Mouse (Mus musculus) ES-E14 (cell line): ENCODE results near the gene Thada. TPM values are rescaled to one million over a fixed set of nuclear protein-coding genes. Genes with fewer than 3 reads are reported as not detected.
"Not testable (repeated sequence)": the region's sequence is repeated elsewhere in the genome, so short reads cannot be mapped to it uniquely, and the experiment has no call there.

Experiments
- DNase-seq: peaks from one replicate; pipeline ENCODE4 v3.0.0-alpha.2; 2013; ENCODE audit warnings: low read depth, low spot score
- H3K27ac ChIP-seq: 2 replicates; pipeline ENCODE4 v1.5.1; 2012; ENCODE audit warnings: low read depth, mild to moderate bottlenecking, low read length, moderate library complexity, mixed read lengths; ENCODE audit not compliant: poor library complexity, insufficient read depth, severe bottlenecking
- H3K36me3 ChIP-seq: 2 replicates; pipeline ENCODE4 v1.6.1; 2012; ENCODE audit warnings: mild to moderate bottlenecking, low read length, moderate library complexity, mixed read lengths; ENCODE audit not compliant: control insufficient read depth, poor library complexity, insufficient read depth, severe bottlenecking
- H3K4me1 ChIP-seq, 2 experiments: fragments of 150-350 bp in 1 of 2; sonication (generic) in 1 of 2; 2 replicates each; pipeline ENCODE4 v1.6.1; 2012; ENCODE audit warnings: low read length in 2 of 2, mild to moderate bottlenecking in 1 of 2, mixed read lengths in 1 of 2; ENCODE audit not compliant: control insufficient read depth in 2 of 2, insufficient read depth in 2 of 2, poor library complexity in 1 of 2
- H3K4me3 ChIP-seq, 2 experiments: fragments of 150-350 bp in 1 of 2; sonication (generic) in 1 of 2; 2 replicates each; pipeline ENCODE4 v1.5.1; 2012; ENCODE audit warnings: low read length in 2 of 2, low read depth in 1 of 2, mild to moderate bottlenecking in 1 of 2, mixed read lengths in 1 of 2; ENCODE audit not compliant: insufficient read depth in 1 of 2, poor library complexity in 1 of 2, severe bottlenecking in 1 of 2
- H3K9ac ChIP-seq: 2 replicates; pipeline ENCODE4 v1.6.1; 2012; ENCODE audit warnings: low read depth, mild to moderate bottlenecking, low read length, mixed read lengths; ENCODE audit not compliant: poor library complexity, insufficient read depth, severe bottlenecking
- H3K9me3 ChIP-seq: fragments of 150-350 bp; sonication (generic); 2 replicates; pipeline ENCODE4 v1.6.1; 2012; ENCODE audit warnings: low read depth, mild to moderate bottlenecking, low read length; ENCODE audit not compliant: control insufficient read depth, insufficient read depth
- CHD2 ChIP-seq: IDR thresholded peaks from 2 replicates; pipeline ENCODE4 v1.6.1; 2014; ENCODE audit warnings: mild to moderate bottlenecking, low read depth, low read length, inconsistent platforms
- HCFC1 ChIP-seq: IDR thresholded peaks from 2 replicates; pipeline ENCODE4 v1.6.1; 2012; ENCODE audit warnings: low read length, inconsistent platforms, borderline replicate concordance; ENCODE audit not compliant: insufficient read depth
- MAFK ChIP-seq: IDR thresholded peaks from 2 replicates; pipeline ENCODE4 v1.6.1; 2014; ENCODE audit warnings: mild to moderate bottlenecking, low read depth, low read length, inconsistent platforms; ENCODE audit not compliant: insufficient read depth
- ZC3H11A ChIP-seq: IDR thresholded peaks from 2 replicates; pipeline ENCODE4 v1.6.1; 2012; ENCODE audit warnings: low read depth, mild to moderate bottlenecking, inconsistent platforms, low read length, borderline replicate concordance
- ZNF384 ChIP-seq: IDR thresholded peaks from 2 replicates; pipeline ENCODE4 v1.6.1; 2012; ENCODE audit warnings: low read depth, low read length, inconsistent platforms
- in situ Hi-C, 2 experiments: fragments of 600-800 bp; cut with MboI; formaldehyde crosslinking; loops; one replicate each; pipeline ENCODE4 v1.15.1; 2025; ENCODE audit warnings: low sequenced_read_pairs in 2 of 2, inconsistent platforms in 1 of 2; ENCODE audit not compliant: unreplicated experiment in 2 of 2
- total RNA-seq: library from RNA; depleted of rRNA; stranded (reverse); fragments of 300-350 nt; gene quantifications from 2 replicates; pipeline ENCODE4 v1.2.3, GENCODE M21; 2012

Gene Thada
- total RNA-seq, 1 experiment: 37.4 TPM

DNA sequence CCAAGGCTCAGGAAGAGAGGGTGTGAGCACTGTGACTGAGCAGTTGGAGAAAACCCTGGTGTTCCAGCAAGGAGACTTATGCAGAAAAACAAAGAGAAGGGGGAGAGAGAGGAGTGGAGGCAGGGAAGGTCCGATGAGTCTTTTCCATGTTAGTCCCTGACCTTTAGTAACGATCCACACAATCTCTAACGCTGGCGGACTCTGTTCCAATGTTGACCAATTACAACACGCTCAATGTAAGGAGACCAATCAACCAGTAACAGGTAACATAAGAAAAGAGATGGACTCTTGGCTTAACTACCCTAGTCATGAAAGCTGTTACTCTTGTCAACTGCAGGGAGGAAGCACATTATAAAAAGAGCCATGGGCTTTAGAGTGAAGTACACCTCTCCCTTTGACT lies 160.9 kb downstream of the Thada start:
- H3K4me3 ChIP-seq: no peak overlapping the region
- no peak overlapping the region for H3K27ac ChIP-seq
- H3K4me1 ChIP-seq: no peaks in the 10 kb centered on the region
- in situ Hi-C loops: no loop called here
- TF ChIP-seq HCFC1 (no peak), ZNF384 (no peak), ZC3H11A (no peak), MAFK (no peak), CHD2 (no peak)
- no peak overlapping the region for H3K9ac ChIP-seq
- peaks cover 10% of the 10 kb centered on the region for H3K36me3 ChIP-seq
- no peak for DNase-seq
- H3K9me3 ChIP-seq: no peaks in the 10 kb centered on the region

DNA sequence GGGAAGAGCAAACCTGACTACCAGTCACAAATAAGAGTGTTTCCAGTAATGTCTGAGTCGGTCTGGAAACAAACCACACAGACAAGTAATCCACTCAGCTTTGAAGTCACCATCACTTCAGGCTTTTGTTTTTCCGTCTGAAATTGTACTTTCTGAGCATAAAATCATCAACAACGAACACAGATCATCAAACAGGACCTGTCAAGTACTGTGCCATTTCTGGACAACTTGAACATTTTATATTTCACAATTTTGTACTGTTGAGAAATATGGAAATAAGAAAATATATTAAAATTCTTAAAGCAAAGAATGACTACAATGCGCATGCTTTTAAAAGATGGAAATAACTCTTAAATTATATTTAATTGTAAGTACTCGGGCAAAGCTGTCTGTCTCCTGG lies 161.9 kb downstream of the Thada start:
- H3K27ac ChIP-seq: no peak overlapping the region
- TF ChIP-seq ZC3H11A (no peak), MAFK (no peak), ZNF384 (no peak)

DNA sequence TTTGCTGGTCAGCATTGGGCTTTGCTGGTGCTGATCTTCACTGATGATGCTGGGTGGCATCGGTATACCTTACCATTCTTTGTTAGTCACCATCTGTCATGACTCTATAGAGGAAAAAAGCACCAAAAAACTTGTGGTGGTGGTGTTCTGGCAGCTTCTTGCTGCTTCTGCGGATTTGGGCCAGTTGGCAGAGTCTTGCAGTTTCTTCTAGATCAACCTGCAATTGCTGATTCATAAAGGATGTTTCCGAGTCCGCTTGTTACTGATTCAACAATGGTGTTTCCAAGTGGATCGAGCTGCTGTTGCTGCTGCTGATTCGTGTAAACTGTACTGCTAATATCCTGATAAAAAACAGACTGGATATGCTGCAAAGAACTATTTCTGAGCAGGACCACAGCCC lies 168.0 kb downstream of the Thada start:
- Histone ChIP-seq H3K4me1 (no peaks in the 10 kb centered on the region), H3K36me3 (0 out of 2 replicates have a peak, but pooled peaks cover 2% of the 10 kb centered on the region), H3K4me3 (no peak overlapping the region), H3K9me3 (no peaks in the 10 kb centered on the region), H3K9ac (no peak overlapping the region), H3K27ac (no peak overlapping the region)
- DNase-seq: no peak
- in situ Hi-C loops: no loop called here
- TF ChIP-seq ZC3H11A: no peak
- TF ChIP-seq CHD2: no peak
- no peak for TF ChIP-seq MAFK
- TF ChIP-seq ZNF384: no peak
- TF ChIP-seq HCFC1: no peak

More for the DNA sequence above, 161.9 kb downstream of the Thada start:
- H3K9ac ChIP-seq: no peak overlapping the region
- DNase-seq: no peak
- H3K9me3 ChIP-seq: no peaks in the 10 kb centered on the region
- H3K4me1 ChIP-seq: no peaks in the 10 kb centered on the region
- H3K36me3 ChIP-seq: peaks cover 7% of the 10 kb centered on the region
- in situ Hi-C loops: no loop called here
- H3K4me3 ChIP-seq: no peak overlapping the region

DNA sequence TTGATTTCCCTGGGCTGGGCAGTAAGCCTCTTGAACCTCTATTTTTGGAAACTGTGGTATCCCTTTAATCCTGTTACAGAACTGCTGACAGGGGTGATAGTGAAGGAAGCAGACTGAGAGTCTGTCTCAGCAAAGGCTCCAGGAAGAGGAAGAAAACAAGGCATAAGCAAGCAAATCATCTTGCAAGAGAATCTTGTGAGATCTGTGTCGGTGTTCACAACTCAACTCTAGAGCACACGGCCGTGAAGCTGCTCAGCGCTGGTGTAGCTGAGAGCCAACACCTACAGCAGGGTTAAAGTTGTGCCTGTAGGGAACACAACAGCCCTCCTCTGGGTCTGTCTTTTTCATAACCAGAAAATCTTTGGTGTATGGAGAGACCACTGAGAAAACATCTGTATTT lies 172.8 kb downstream of the Thada start:
- TF ChIP-seq HCFC1 (no peak), MAFK (no peak), ZC3H11A (no peak), ZNF384 (no peak)
- no peak for DNase-seq
- no peaks in the 10 kb centered on the region for H3K4me1 ChIP-seq
- H3K9me3 ChIP-seq: no peaks in the 10 kb centered on the region
- H3K4me3 ChIP-seq: no peak overlapping the region
- peaks cover 6% of the 10 kb centered on the region for H3K36me3 ChIP-seq
- in situ Hi-C loops: no loop called here
- H3K27ac ChIP-seq: no peak overlapping the region
- H3K9ac ChIP-seq: no peak overlapping the region

DNA sequence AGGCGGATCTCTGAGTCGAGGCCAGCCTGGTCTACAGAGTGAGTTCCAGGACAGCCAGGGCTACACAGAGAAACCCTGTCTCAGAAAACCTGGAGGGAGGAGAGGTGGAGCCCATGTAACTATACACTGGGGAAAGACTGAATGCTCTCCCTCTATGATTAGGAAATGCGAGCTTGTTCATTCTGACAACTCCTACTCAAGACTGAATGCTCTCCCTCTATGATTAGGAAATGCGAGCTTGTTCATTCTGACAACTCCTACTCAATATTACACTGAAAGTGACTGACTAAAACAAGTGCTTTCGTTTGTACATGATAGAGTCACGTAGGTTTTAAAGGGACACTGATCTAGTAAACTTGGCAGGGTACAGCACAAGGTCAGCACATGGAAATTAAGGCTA lies 174.8 kb downstream of the Thada start:
- H3K27ac ChIP-seq, H3K4me1 ChIP-seq, in situ Hi-C loops, H3K9ac ChIP-seq, H3K9me3 ChIP-seq, H3K4me3 ChIP-seq, H3K36me3 ChIP-seq, DNase-seq: not testable (repeated sequence)
